Mouse (Mus musculus): ENCODE measurements around the gene Krt8.

DNA sequence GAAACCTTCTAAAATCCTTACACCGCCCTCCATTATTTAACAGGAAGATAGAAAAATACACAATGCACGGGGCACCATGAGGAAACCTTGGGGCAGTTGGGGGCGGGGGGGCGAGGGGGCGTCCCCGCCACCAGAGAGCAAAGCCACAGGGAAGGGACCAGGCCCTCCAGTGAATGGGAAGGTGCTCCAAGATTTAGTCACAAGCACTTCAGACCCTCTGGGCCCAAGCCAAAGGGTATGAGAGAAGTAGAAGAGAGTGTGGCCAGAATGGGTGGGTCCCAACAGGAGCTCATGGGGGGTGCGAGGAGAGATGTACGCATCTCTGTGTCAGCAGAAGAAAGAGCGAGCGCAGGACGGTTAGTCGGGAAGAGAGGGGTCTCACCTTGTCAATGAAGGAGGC, 766 bp downstream of the Krt8 start:
- TF ChIP-seq POLR2A (IDR thresholded peaks at IDR 0.05; ENCODE audit: insufficient read depth, low read length): no peak
- no peak for TF ChIP-seq CTCF (IDR thresholded peaks at IDR 0.05; ENCODE audit: low read depth, low read length)
- no peak for TF ChIP-seq EP300 (IDR thresholded peaks at IDR 0.05; ENCODE audit: insufficient read depth, low read depth, low read length)

Measured in ES-Bruce4 (cell line).